Mouse (Mus musculus) small intestine, adult 2 months (tissue): ENCODE data around the gene Anxa11.
"Not testable (repeated sequence)": the region's sequence is repeated elsewhere in the genome, so short reads cannot be mapped to it uniquely, and the experiment has no call there.

Experiments used
- CTCF ChIP-seq: fragments of 200-500 bp; IDR thresholded peaks from 2 replicates; pipeline ENCODE4 v1.5.1; 2012; ENCODE audit warnings: low read depth, mild to moderate bottlenecking, control low read depth, inconsistent platforms, low read length, moderate library complexity, mixed read lengths; ENCODE audit not compliant: insufficient replicate concordance, insufficient read length; ENCODE audit errors: extremely low read depth
- POLR2A ChIP-seq: fragments of 200-500 bp; IDR thresholded peaks from 2 replicates; pipeline ENCODE4 v1.6.1; 2012; ENCODE audit warnings: low read depth, mild to moderate bottlenecking, control low read depth, inconsistent platforms, low read length, moderate library complexity

DNA sequence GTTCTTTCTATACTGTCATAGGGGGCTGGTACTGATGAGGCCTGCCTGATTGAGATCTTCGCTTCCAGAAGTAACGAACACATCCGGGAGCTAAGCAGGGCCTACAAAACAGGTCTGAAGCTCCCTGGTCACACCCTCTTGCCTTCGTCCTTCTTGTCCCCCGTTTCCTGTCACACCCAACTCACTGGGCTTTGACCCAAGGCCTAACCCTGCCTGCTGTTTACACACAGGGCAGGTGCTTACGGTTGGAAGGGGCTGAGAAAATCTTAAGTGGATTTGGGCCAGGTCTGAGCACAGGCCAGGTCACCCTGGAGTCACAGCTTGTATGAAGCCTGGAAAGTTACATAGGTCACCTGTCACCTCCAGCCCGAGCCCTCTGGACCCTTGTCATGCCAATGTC, 34.7 kb downstream of the Anxa11 start:
- TF ChIP-seq POLR2A, CTCF: not testable (repeated sequence)
